Mouse (Mus musculus): ENCODE measurements at regions not wholly inside any gene's neighbourhood (a gene's known extent, or its start where the extent isn't known, plus 50 kb on each side); places are given as distances from the start of the nearest gene placed in this dataset.

DNA sequence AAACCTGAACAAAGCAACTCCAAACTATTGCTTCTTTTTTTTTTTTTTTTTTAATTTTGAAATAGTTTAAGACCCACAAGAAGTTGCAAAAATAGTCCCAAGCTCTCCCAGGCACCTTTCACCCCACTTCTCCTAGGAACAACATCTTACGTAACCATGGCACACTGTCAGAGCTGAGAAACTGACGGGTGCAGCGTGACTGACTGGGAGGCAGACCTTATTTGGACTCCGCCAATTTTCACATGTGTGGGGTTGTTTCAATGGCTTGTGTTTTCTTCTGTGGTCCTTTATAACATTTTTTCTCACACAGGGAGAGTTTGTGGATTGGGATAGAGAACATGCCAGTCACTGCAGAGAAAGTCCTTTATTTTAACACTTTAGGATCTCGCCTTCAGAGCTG lies 66.6 kb downstream of the Lsm3 start:
- TF ChIP-seq CTCF (IDR thresholded peaks at IDR 0.05; ENCODE audit: control insufficient read depth, insufficient read depth, insufficient read length) (no peak), MYOG (IDR thresholded peaks at IDR 0.05; ENCODE audit: control insufficient read depth, extremely low read depth, insufficient read length) (no peak), MYOD1 (IDR thresholded peaks at IDR 0.05; ENCODE audit: control insufficient read depth, insufficient read length, low read depth) (no peak), MAX (IDR thresholded peaks at IDR 0.05) (no peak), USF1 (IDR thresholded peaks at IDR 0.05; ENCODE audit: low read depth) (no peak)
